Mouse (Mus musculus): ENCODE results near the gene Vmn1r71. TPM values are rescaled to one million over a fixed set of nuclear protein-coding genes. Genes with fewer than 3 reads are reported as not detected.
"Not testable (repeated sequence)": the region's sequence is repeated elsewhere in the genome, so short reads cannot be mapped to it uniquely, and the experiment has no call there.

The Vmn1r71 gene
- total RNA-seq (2022): not detected

GRCm38 (mm10) chr7:10754264-10754663 is at the start of gene Vmn1r71:
Gene Vmn1r71 (minus strand): TSS chr7:10754364.
- no peak for DNase-seq (ENCODE audit: low spot score in 2 of 2)

DNA sequence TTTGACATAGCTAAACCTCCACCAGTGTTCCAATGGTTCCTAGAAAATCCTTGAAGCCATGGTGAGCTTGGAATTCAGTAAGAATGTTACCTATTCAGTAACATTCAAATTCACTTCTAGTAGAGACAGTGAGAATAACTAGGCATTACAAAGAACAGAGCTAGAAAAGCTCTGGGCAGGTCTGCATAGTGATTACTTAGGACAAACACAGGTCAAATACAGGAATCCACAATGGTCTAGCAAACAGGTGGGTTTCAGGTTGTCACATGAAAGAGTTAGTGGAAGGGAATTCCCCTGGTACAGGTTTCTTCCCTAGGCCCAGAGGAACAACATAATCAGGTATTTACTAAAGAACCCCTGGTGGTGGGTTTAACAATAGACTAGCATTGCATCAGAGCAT is 3.4 kb upstream of the Vmn1r71 start:
- not testable (repeated sequence) for DNase-seq (ENCODE audit: low spot score in 2 of 2)

Other genes with a start within 250 kb of the Vmn1r71 start
- gene Vmn1r68, start 195.9 kb downstream of the Vmn1r71 start, total RNA-seq (2022): not detected
- gene Vmn1r69, start 140.7 kb downstream of the Vmn1r71 start, total RNA-seq (2022): not detected
- gene Vmn1r70, start 122.8 kb downstream of the Vmn1r71 start, total RNA-seq (2022): not detected
- gene Nlrp4b, start 66.6 kb downstream of the Vmn1r71 start, total RNA-seq (2022): not detected
- not detected for gene Zscan4b, start 150.7 kb upstream of the Vmn1r71 start, total RNA-seq (2022)

All from gastrocnemius, adult 8-10 months (tissue).